Mouse (Mus musculus) C2C12 (cell line): ENCODE measurements around the gene Mllt1.

Experiments
- CTCF ChIP-seq: IDR thresholded peaks from one replicate; pipeline ENCODE4 v1.5.1; 2011; ENCODE audit not compliant: control insufficient read depth, insufficient read depth, insufficient read length
- USF1 ChIP-seq: IDR thresholded peaks from one replicate; pipeline ENCODE4 v1.6.1; 2011; ENCODE audit warnings: low read depth, mild to moderate bottlenecking, control low read depth, moderate library complexity

- TF ChIP-seq CTCF (no peak), USF1 (no peak)
Observed at GRCm38 (mm10) chr17:56954871-56955270, 19.7 kb upstream of the Mllt1 start.
